Mouse (Mus musculus) CD4-positive naive resting alpha-beta T cell, adult 57 days (primary cell): ENCODE results near the gene Rhox7b. TPM values are rescaled to one million over a fixed set of nuclear protein-coding genes. Genes with fewer than 3 reads are reported as not detected.

Experiments
- total RNA-seq: library from RNA; stranded (reverse); gene quantifications from one replicate; pipeline ENCODE4 v1.2.4, GENCODE M21; 2023

Rhox7b gene
- not detected for total RNA-seq

DNA sequence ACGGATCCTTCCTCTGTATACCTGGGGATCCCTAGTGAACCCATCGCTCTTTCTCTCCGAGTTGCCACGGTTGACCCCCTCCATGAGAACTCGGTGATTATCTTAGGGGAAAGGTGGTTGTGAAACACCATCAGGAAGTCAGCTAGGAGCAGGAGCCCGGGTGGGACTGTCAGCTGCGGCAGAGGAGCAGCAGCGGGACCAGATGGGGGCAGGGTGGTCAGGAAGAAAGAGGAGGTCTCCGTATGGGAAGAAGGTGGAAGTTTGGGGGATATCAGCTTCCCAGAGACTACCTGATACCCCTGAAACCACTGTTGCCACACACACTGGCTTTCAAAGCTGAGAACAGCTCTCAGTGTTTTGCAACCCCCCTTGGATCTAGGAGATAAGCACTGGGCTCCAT is at the start of gene Rhox7b:
TSS of gene Rhox7b (minus strand) at position 101 of the 400 bp plus-strand sequence.

DNA sequence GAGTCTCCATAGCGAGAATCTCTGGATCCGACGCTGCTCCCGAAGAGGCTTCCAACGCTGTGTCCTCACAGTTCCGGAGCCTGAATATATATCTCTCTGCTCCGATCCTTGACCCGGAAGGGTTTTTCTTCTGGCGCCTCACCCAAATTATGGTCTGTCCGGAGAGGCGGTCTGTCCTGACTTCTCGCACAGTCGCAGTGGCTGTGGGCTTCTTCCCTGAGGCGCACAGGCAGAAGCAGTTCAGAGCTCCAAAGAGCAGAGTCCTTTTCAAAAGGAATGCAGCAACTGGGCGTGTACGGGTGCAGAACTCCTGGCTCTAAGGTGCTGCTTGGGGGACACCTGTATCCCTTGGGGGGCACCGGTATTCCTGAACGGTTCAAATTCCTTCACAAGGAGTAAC is 4.6 kb upstream of the Rhox7b start, which contains the start of gene Rhox9:
TSS of gene Rhox9 (minus strand) at position 101 of the 400 bp plus-strand sequence.

DNA sequence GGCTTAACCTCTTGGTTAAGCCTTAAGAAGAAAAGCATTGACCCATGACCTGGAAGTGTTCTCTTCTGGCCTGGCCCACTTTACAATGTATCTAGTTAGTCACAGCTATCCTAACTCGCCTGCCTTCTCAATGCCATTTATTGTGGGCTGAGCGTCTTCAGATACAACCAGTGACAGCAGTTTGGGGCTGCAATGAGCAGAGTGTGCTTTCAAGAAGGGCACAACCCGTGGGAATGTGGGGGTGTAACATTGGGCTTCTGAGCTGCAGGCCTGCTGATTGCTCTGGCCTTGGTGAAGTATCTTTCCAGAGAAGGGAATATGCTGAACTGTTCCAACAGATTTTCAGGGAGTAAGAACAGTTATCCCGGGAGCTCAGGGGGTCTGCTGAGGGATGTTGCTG is 18.2 kb downstream of the Rhox7b start, which contains the start of gene Rhox8:
TSS of gene Rhox8 (minus strand) at position 101 of the 400 bp plus-strand sequence.

Other genes with a start within 250 kb of the Rhox7b start
- not detected for gene Rhox4g, start 245.9 kb downstream of the Rhox7b start, total RNA-seq
- gene Rhox3h, start 228.5 kb downstream of the Rhox7b start, total RNA-seq, result not detected
- gene Rhox2h, start 224.0 kb downstream of the Rhox7b start, total RNA-seq, result not detected
- gene Rhox5, start 92.4 kb downstream of the Rhox7b start, total RNA-seq, result not detected
- not detected for gene Rhox6, start 70.3 kb downstream of the Rhox7b start, total RNA-seq
- not detected for gene Rhox7a, start 65.5 kb downstream of the Rhox7b start, total RNA-seq
- not detected for gene Rhox8, start 18.3 kb downstream of the Rhox7b start, total RNA-seq
- gene Rhox9, start 4.5 kb upstream of the Rhox7b start, total RNA-seq, result not detected
- not detected for gene Btg1-ps1, start 121.6 kb upstream of the Rhox7b start, total RNA-seq
- gene Btg1-ps2, start 145.9 kb upstream of the Rhox7b start, total RNA-seq, result not detected
- gene Rhox10, start 169.2 kb upstream of the Rhox7b start, total RNA-seq, result not detected
- not detected for gene Rhox11, start 187.9 kb upstream of the Rhox7b start, total RNA-seq
- not detected for gene Rhox12, start 213.7 kb upstream of the Rhox7b start, total RNA-seq
- gene Rhox13, start 224.0 kb upstream of the Rhox7b start, total RNA-seq, result not detected